Mouse (Mus musculus) left cerebral cortex, postnatal 10 days (tissue): ENCODE measurements at regions not wholly inside any gene's neighbourhood (a gene's known extent, or its start where the extent isn't known, plus 50 kb on each side); places are given as distances from the start of the nearest gene placed in this dataset.
A peak's percentile ranks its signal among the peaks of the same experiment; 100 is the strongest.

ENCODE experiments used
- DNase-seq, 2 experiments: peaks; one replicate each; pipeline ENCODE4 v3.0.0; 2021 to 2022; ENCODE audit warnings: low spot score in 2 of 2, mixed read lengths in 1 of 2; ENCODE audit errors: extremely low spot score in 1 of 2
- intact Hi-C: fragments of 180-260 bp; cut with DNase I; formaldehyde crosslinking; loops from one replicate; pipeline ENCODE4 v1.15.1; 2025

DNA sequence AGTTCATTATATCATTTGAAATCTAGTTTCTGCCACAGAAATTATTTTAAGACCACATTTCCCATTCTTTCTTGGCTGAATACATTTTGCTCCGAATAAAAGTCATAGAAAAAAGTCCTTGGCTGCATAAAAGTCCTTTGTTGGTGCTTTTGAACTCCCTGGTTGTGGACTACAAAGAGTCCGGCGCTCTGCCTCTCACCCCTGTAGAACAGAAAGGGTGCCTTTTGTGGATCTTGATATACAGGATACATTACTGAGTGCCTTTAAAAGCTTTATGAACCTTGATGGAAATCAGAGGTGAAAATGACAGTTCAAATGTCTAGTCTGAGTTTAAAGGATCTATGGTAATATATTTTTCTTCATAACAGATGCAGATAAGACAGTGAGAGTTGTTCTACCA is 355.5 kb downstream of the Anxa1 start:
- intact Hi-C loops: no loop called here
- no peak for DNase-seq

DNA sequence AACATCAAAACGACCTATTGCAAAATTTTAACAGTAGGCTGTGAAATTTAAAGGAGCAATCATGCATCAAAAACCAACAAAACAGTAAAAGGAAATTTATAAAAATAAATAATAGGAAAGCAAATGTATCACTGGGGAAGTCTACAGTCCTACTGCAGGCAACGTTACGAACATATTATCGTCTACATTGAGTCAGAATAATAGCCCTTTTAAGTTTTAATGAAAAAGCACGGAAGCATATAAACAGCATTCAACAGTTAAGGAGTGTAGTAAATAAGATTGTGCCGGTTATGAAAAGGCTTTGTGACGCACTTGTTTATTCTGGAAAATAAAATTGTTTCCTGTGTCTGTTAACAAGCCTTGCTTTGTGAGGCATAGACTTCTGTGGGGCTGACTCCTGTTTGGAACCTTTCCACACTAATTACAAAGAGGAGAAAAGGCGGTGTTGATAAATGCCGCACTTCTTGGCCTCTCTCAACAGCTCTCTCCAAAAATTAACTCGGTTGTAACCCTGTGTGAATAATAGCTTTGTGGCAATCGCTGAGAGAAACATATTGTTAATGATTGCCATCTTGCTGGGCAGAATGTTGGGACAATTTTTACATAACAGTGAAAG is 363.0 kb downstream of the Anxa1 start:
- no peak for DNase-seq
- intact Hi-C loops: no loop called here

DNA sequence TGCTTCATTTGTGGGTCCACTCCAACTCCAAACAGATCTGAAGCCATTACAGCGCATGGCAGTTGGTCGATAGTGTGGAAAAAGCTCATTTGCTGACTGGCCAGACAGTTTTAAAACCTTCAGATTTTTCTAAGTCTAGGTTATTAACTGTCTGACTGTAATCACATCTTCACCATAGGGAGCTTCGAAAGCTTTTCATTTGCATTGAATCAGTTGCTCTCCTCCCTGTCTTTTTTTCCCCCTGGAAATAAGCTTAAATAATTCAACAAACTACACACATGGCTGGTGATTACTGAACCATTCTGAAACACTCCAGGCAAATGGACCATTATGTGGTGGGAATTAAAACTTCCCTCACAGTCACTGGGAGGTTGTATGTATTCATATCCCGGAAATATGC is 376.6 kb downstream of the Anxa1 start:
- intact Hi-C loops: no loop called here
- DNase-seq: no peak

DNA sequence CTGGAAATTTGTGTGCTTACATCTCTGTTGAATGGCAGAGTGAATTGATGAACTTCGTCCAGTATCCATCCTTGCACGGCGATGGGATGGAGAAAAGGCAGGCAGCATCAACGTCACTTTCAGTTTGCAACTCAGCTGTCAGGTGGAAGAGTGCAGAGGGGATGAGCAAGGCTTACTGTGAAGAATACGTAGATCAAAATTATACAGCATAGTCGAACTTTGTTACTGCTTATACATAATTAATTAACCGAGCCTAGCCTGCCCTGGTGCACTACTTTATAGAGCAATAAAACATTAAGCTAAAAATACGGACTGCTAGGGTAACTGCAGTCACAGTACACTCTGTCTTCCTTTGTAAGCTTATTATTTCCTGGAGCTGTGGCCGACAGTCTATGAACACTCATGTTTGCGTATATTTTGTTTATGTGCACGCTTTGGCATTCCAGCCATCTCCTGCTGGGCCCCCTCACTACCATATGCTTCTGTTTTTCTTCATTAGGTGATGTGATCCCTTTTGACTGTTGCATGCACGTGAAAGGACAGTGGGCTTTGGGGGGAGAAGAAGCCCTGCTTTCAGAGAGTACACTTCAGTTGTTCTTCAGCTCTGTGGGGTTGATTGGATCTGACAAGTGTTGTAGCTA is 380.8 kb downstream of the Anxa1 start:
- DNase-seq: no peak
- intact Hi-C loops: no loop called here

DNA sequence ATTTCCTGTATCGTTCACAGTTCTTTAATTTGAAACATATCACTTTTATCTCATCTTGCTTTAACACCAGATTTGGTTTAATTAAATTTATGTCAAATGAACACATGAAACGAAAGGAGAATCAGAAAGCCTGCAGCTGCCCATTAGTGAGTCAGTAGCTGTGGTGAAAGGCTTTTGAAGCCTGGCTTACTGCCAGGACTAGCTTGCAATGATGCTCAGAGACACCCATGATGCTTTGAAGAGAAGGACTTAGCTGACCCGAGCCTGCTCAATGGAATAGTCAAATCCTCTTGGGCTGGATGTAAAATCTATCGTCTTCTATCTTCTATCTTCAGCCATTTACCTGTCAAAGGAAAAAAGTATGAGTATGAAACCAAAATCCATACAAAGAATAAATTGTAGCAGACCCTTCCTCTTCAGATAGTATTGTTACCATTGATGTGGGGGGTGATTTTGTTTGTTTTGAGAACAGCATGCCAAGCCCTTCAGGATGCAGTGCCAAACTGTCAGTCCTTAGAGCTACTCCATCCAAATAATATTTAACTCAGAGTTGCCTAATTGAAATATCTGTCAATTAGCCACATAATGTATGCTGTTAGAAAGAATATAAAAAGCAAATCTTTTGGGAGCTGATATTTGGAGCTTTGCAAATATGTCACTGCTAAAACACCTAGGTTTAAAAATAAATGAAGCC is 384.7 kb downstream of the Anxa1 start:
- intact Hi-C loops: no loop called here
- DNase-seq: no peak

DNA sequence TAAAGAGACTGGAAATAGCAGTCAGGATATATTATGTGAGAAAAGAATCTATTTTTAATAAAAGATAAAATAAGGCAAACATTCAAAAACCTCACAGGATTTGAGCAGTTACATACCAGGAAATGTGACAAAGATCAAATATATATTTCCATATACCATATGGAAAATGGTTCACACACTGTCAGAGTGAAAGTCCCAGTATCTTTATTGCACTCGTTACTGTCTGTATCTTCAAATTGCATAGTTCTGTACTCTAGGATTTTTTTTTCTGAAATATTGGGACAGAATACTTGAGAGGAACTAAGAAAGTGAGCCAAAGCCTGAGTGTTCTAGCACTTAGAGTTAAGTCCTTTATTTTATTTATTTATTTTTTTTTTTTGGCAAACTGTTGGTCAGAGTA is 403.5 kb downstream of the Anxa1 start:
- intact Hi-C loops: no loop called here
- DNase-seq: no peak

DNA sequence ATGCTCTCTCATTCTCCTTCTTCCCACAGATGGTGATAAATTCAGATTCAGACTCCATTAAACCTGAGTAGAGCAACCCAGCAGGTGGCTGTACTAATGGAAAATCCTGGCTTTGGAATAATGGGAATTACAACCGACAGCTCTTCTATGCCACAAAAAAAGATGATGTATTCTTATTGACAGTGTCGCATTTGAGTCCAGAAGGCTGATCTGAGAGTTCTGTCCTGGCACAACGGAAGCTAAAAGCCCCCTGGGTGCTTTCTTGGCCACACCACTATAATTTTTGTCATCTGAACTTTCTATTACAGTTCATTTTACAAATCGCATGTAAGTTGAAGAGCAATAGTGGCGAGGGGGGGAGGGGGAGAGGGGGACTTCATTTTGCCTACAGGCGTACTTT is 411.9 kb downstream of the Anxa1 start:
- intact Hi-C loops: no loop called here

DNA sequence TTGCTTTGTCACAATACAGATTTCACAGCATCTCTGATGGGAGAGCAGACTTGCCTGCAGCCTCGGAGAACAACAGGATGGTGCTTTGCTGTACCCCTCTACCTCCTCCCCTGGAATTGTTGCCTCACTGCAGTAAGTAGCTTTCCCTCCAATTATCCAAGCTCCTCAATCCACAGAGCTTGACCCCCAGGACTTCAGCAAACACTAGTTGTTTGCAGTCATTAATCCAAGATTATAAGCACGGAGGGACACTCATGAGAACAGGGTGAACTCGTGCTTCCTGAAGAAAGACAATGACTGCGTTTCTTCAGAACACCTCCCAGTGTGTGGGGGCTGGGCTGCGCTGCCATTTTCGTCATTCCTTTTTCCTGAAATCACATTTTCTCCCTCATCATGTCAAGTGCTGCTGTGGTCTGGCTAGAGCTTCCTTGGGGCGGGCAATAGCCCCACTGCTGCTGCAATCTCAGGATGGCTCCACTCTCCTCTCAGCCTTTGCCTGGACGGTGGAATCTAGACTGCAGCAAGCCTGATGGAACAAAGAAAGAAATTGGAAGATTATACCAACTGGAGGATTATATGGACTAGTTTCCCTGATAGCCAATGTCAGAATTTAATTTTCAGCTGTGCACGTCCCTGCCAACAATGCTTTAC is 413.0 kb downstream of the Anxa1 start:
- intact Hi-C loops: no loop called here

More for the DNA sequence above, 411.9 kb downstream of the Anxa1 start:
- no peak for DNase-seq

DNA sequence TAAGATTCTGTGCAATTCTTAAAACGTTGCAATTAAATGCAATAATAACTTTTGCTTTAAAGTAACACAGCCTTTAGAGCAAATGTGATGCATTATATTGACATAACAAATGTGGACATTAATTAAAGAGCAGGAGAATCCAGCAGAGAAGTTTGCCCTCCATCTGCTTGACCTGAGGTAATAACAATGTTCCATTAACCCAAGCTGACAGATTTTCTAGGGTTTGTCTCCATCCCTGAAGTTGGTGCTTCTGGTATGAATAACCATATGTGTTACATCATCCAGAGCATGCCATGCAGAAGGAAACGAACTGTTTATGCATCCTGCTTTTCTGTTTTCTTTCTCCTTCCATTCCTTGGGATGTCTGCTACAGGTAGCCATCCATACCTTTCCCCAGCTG is 414.0 kb downstream of the Anxa1 start:
- no peak for DNase-seq
- intact Hi-C loops: no loop called here

More for the DNA sequence above, 413.0 kb downstream of the Anxa1 start:
- no peak for DNase-seq

DNA sequence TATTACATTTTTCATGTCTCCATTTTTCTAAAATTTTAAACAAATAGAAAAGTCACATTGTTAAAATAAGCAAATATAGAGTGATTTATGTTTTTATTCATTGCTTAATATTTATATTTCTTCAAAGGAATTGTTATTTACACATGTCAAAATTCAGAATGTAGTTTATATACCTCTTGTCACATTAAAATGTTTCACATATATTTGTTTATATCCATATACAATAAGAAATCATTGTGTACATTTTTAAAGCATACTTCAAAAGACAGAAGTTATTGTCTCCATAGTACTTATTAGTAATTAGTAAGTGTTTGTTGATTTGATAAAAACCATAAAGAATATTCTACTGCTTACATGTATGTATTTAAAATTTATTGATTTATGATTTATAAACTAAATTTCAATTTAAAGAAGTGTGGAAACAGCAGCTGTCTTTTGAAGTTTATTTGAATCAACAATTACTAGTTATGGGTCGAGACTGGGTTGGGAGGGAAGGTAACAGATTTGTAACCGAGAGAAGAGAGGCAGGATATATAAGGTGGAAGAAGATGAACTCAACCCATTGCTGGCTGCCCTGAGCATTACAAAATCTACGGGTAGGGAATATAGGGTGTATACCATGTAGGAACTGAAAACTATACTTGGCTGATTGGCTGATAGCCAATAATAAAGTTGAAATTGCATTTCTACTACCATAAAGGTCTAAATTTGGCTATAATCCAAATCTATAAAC is 420.8 kb downstream of the Anxa1 start:
- no peak for DNase-seq

DNA sequence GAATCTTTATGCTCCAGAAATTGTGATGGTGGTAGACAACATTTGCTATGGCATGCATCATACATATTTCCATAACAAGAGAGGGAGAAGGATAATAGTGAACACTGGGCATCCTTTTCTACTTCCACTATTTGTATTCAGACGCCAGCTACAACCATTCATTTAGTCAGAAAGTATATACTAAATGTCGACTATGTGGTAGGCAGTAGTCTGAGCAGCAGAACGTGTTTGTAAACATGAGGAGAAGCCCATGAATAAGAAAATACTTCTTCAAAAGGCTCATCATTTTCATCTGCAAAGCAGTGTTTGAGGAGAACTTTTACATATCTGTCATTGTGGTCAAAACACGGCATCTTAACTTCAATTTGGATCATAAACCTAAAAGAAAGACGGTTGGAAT is 421.4 kb downstream of the Anxa1 start:
- intact Hi-C loops: no loop called here
- DNase-seq: no peak

More for the DNA sequence above, 420.8 kb downstream of the Anxa1 start:
- intact Hi-C loops: no loop called here

DNA sequence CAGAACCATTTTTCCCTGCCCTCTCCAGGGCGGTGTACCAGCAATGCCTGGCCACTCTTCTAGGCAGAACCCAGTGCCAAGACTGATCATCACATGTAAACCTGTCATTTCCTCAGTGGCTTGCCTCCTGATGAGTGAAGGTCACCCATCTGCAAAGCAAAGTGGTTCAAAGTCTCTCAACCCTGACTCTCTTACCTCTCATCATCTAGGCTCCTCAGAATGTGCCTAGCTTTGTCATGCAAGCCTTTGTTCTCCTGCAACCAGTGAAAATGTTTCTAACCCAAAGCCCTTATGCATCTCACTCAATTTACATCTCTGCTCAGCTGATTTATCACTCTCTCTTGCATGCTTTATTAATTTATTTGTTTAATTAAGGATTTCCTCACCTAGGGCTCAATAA is 445.5 kb downstream of the Anxa1 start:
- intact Hi-C loops: no loop called here

DNA sequence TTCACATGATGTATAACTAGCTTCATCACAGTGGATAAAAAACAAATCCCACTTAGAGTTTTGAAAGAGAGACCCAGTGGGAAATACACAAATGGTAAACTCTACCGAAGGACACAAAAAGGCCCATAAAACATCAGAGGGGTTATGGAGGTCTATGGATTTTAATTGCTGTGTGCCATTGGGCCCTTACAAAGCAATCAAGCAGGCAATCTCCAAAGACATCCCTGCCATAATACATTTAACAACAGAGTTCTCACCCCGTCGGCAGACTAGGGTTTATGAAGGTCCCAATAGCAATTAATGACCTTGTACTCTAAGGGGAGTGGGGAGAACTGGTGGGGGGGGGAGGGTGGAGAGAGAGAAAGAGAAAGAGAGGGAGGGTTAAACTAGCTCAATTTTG is 448.0 kb downstream of the Anxa1 start:
- DNase-seq: no peak
- intact Hi-C loops: no loop called here

More for the DNA sequence above, 445.5 kb downstream of the Anxa1 start:
- no peak for DNase-seq

DNA sequence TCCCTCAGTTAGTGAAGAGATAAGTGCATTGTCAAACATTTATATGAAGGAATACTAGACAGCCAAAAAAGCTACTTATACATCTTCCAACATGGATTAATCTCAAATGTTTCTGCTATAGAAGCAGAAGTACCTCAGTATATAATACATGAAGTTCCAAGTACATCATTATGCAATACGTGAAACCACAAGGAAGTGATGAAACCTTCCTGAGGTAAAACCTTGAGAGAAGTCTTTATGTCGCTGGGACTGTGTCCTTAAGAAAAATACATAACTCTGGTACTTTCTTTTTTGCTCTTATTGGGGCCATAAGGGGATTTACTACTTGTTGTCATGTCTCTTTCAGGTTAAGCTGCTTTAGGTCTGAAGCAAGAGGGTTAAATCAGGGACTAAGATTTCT is 469.6 kb downstream of the Anxa1 start:
- intact Hi-C loops: no loop called here
- no peak for DNase-seq

DNA sequence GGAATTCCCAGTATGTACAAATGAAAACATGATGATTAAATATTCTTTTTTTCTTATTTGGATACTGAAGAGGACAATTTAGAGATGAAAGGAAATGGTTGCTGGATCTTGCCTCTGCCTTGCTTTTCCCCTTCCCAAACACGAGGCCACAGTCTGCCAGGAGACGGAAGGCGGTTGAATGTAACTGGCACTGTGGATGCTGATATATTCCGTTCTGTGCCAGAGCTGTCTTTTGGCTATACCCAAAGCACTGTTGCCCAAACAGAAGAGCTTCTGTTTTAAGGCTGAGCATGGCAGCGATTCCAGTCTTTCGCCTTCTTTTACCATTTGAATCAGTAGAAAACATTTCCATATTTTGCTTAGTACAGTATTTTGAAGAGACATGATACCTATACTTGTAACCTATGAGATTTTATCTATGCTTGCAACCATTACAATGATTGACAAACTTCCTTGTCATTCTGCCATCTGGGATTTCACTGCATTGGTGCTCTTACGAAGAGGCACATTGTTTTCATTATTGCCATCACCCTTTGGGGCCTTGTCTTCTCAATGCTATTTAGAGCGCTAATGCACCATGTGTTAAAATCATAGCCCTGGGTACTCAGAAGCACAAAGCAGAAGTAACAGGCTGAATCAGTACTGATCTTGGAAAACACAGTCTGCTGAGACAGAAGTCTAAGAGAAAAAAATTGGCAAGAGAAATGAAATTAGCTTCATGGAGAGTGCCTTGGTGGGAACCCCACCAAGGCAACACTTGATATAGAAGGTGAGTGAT is 504.6 kb downstream of the Anxa1 start:
- peak in 1 of 2 experiments; percentile 11 for DNase-seq
- intact Hi-C loops: no loop called here

DNA sequence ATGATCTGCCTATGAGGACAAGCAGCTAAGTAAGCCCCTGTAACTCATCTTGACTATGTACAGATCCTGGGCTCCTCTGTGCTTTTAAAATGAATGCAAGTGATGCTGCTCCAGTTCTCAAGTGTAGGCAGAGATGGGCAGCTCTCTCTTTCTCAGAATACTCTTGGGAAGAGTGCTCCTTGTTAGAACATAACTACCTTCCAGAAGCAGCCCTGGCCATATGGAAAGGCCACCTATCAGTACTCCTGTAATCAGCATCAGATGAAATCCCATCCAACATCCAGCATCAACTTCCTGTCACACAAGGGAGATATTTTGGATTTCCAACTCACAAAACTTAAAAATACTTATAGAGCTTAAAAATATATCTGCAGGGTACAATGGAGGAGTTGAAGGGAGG is 509.8 kb downstream of the Anxa1 start:
- DNase-seq: no peak
- intact Hi-C loops: no loop called here

DNA sequence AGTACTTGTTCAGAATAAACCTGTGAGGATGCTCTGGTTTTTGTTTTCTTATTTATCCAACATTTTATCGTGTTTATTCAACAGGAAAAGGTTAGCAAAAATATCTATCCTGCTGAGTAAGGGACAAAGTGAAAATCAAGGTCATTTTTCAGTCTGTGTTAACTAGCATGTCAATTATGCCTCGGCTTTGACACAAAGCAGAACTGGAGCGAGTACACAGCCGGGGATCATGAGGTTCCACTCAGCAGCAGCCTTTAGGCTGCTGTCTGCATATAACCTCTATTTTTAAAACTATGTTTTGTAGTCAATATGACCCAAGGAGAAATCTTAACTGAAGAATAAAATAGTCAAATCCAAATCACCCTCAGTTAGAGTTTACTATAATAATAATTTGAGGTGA is 542.6 kb downstream of the Anxa1 start:
- intact Hi-C loops: no loop called here
- DNase-seq: no peak

DNA sequence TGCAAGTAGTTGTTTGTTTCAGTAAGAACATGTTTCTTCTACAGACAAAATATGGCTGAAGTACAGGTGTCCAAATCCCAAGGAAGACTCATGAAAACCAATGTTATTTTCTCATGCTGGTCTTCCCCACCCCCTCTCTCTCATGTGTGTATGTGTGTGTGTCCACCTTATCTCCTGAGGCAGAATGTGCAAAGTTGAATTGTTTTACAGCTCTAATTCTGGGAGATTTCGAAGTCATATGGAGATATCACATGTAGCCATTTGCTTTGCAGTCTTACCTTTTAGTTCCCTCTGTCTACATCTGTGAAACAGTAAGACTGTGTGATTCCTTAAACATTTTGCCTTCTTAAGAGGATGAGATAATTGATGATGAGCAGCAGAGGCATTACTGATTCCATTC is 582.8 kb downstream of the Anxa1 start:
- intact Hi-C loops: no loop called here
- no peak for DNase-seq

DNA sequence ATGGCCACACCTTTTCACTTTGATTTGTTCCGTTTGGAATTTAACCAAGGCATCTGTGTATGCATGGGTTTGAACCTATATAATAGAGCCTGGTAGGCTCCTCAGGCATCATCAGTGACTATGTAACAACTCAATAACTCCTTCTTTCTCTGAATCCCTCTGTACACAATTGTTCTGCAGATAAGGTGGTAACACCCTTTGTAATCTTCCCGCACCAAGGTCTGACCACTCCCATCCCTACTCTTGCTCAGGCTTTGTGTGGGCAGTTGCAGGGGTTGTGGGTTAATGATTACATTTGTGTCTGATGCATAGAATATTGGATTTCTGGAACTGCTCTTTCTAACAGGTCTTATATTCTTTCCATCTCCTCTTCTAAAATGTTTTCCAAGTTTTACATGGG is 596.9 kb downstream of the Anxa1 start:
- no peak for DNase-seq
- intact Hi-C loops: no loop called here
